Mouse (Mus musculus) cerebellum, adult 2 months (tissue): ENCODE data around the gene Gm29776.

Experiments
- CTCF ChIP-seq: fragments of 200-500 bp; IDR thresholded peaks from 2 replicates; pipeline ENCODE4 v1.5.1; 2011; ENCODE audit warnings: low read depth, mild to moderate bottlenecking, control low read depth, low read length, moderate library complexity, borderline replicate concordance; ENCODE audit not compliant: insufficient read depth
- POLR2A ChIP-seq: fragments of 200-500 bp; IDR thresholded peaks from 2 replicates; pipeline ENCODE4 v1.6.1; 2011; ENCODE audit warnings: low read length, control low read depth, borderline replicate concordance; ENCODE audit not compliant: insufficient read depth

GRCm38 (mm10) chr14:54678657-54679304 lies 19.9 kb downstream of the Gm29776 start:
- TF ChIP-seq POLR2A (no peak), CTCF (no peak)
